ENCODE assay signal across 10 mouse cellular contexts in the genomic region with DNA sequence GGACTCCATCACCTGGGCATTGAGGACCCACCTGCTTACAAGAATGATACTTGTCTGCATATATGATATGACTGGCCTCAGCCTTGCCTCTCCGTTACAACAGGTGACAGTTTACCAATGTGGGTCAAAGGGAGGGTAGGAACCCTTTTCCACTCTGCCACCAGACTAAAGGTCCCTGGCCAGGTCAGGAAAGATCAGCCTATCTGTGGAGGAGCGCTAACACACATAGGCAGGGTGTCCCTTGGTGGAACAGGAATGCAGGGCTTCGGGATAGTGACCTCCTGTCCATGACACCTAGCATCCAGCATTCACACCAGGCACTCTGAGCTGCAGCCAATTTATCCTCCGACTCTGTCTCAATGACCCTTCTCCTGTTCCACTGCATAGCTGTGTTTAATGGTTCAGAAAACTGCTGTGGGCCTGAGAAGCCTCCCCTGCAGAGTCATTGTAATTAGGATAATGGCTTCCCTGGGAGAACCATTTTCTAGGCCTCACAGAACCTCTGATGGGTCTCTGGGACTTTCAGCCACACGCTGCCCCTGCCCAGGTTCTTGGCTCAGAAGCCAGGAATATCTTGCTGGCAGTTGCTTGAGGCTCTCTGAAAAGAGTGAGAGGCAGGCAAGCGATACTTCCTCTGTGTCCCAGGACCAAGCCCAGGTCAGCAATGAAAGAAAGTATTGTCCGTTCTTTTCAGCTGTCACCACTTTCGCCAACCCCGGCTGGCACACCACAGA. TPM values are rescaled to one million over a fixed set of nuclear protein-coding genes. Genes with fewer than 3 reads are reported as not detected.
DNase-seq lines count a peak whose midpoint lies in the region; ATAC-seq and TF ChIP-seq lines count a peak whose summit lies in the region.
"Had no signal": no experiment of that assay in that cellular context is flagged by ENCODE, and none has a peak within 500 bp of the region (broad histone marks: within the 10 kb centered on the region; RNA-seq: fewer than 3 reads in every experiment).

No protein-coding gene starts in this region.

- H3K4me3 ChIP-seq in heart, embryonic 10.5 days, result no peak overlapping the region
- H3K4me3 ChIP-seq in heart, embryonic 12.5 days, result no peak overlapping the region
- H3K4me3 ChIP-seq in kidney, embryonic 16.5 days (ENCODE audit: low read length), result no peak overlapping the region
- H3K4me3 ChIP-seq in intestine, embryonic 15.5 days (replicated peaks), result no peak overlapping the region
- H3K4me3 ChIP-seq: myocyte had no signal

- H3K9me3 ChIP-seq in heart, embryonic 10.5 days, result no peaks in the 10 kb centered on the region
- no peaks in the 10 kb centered on the region for H3K9me3 ChIP-seq in heart, embryonic 12.5 days (replicated peaks)
- H3K9me3 ChIP-seq in kidney, embryonic 16.5 days (ENCODE audit: low read length), result no peaks in the 10 kb centered on the region
- no peaks in the 10 kb centered on the region for H3K9me3 ChIP-seq in intestine, embryonic 15.5 days

- no peak overlapping the region for H3K4me2 ChIP-seq in heart, embryonic 12.5 days
- H3K4me2 ChIP-seq in kidney, embryonic 16.5 days (replicated peaks; ENCODE audit: low read depth, low read length), result no peak overlapping the region
- no peak overlapping the region for H3K4me2 ChIP-seq in intestine, embryonic 15.5 days (replicated peaks)

- no peaks in the 10 kb centered on the region for H3K36me3 ChIP-seq in heart, embryonic 10.5 days
- H3K36me3 ChIP-seq in heart, embryonic 12.5 days, result no peaks in the 10 kb centered on the region
- H3K36me3 ChIP-seq in kidney, embryonic 16.5 days (ENCODE audit: insufficient read depth, low read length), result no peaks in the 10 kb centered on the region
- H3K36me3 ChIP-seq in intestine, embryonic 15.5 days, result no peaks in the 10 kb centered on the region

- no peak overlapping the region for H3K27ac ChIP-seq in heart, embryonic 10.5 days
- no peak overlapping the region for H3K27ac ChIP-seq in heart, embryonic 12.5 days (ENCODE audit: poor library complexity, severe bottlenecking)
- H3K27ac ChIP-seq in kidney, embryonic 16.5 days (ENCODE audit: low read length), result peak overlapping the region; percentile 17
- H3K27ac ChIP-seq in intestine, embryonic 15.5 days, result no peak overlapping the region

- no peak for ATAC-seq in heart, embryonic 12.5 days (ENCODE audit: insufficient number of reproducible peaks, low FRiP score)
- peak; percentile 80 for ATAC-seq in Patski
- peak; percentile 62 for ATAC-seq in kidney, embryonic 16.5 days (ENCODE audit: low FRiP score, low TSS enrichment)
- no peak for ATAC-seq in intestine, embryonic 15.5 days

- peak; percentile 57 for DNase-seq in heart, embryonic 10.5 days (ENCODE audit: low spot score)
- DNase-seq in Patski (ENCODE audit: low read depth, low spot score), result peak; percentile 53
- DNase-seq in embryo, embryonic 9.5 days (ENCODE audit: extremely low spot score), result peak; percentile 22
- no peak for DNase-seq in urinary bladder, postnatal 25 days (ENCODE audit: low spot score)
- DNase-seq in heart, adult 9 months (ENCODE audit: low spot score in 2 of 2), result no peak
- DNase-seq: thymus, adult 18-20 months had no signal

- no peak for TF ChIP-seq CTCF in Patski (IDR thresholded peaks at IDR 0.05)

- peaks cover 52% of the 10 kb centered on the region for H3K27me3 ChIP-seq in heart, embryonic 10.5 days (ENCODE audit: insufficient read depth, poor library complexity, severe bottlenecking)
- H3K27me3 ChIP-seq in heart, embryonic 12.5 days (replicated peaks), result peaks cover 66% of the 10 kb centered on the region
- H3K27me3 ChIP-seq in Patski, result peaks cover 8% of the 10 kb centered on the region
- peaks cover 15% of the 10 kb centered on the region for H3K27me3 ChIP-seq in kidney, embryonic 16.5 days (ENCODE audit: insufficient read depth, low read length)
- peaks cover 23% of the 10 kb centered on the region for H3K27me3 ChIP-seq in intestine, embryonic 15.5 days (replicated peaks)

- in situ Hi-C loops in Patski (cut with MboI; ENCODE audit: low pct_unique_long_range_greater_than_20kb), result no loop called here

- POLR2A ChIA-PET in Patski (lab: Charles Lee), result no interaction called here

- no peak overlapping the region for H3K9ac ChIP-seq in heart, embryonic 12.5 days
- no peak overlapping the region for H3K9ac ChIP-seq in kidney, embryonic 16.5 days (replicated peaks; ENCODE audit: low read length)
- no peak overlapping the region for H3K9ac ChIP-seq in intestine, embryonic 15.5 days

- WGBS in heart, embryonic 10.5 days, result 58% methylated on average over 9 of the region's 9 CpGs
- WGBS in heart, embryonic 12.5 days, result 61% methylated on average over 9 of the region's 9 CpGs
- 34% methylated on average over 9 of the region's 9 CpGs for WGBS in kidney, embryonic 16.5 days
- WGBS in intestine, embryonic 15.5 days, result 75% methylated on average over 9 of the region's 9 CpGs

- peaks cover 12% of the 10 kb centered on the region; the same call in 1 of the 2 replicates for H3K4me1 ChIP-seq in heart, embryonic 10.5 days
- H3K4me1 ChIP-seq in heart, embryonic 12.5 days (replicated peaks), result peaks cover 8% of the 10 kb centered on the region
- H3K4me1 ChIP-seq in kidney, embryonic 16.5 days (ENCODE audit: insufficient read depth, low read length), result peaks cover 33% of the 10 kb centered on the region
- H3K4me1 ChIP-seq in intestine, embryonic 15.5 days (replicated peaks), result peaks cover 6% of the 10 kb centered on the region; the same call in 1 of the 2 replicates

- CTCF ChIA-PET in Patski (lab: Charles Lee), result no interaction called here

RNA-seq across cellular contexts. Expression of a gene that starts 43.1 kb away (rescaled TPM):
- polyA plus RNA-seq in heart, embryonic 10.5 days (2016; fragmentation: Nextera tagmentation; extraction: Ambion mirVana), result 0.04 TPM in 1 of 2 replicates, not detected in the other
- 0.05 TPM in 1 of 2 replicates, not detected in the other for polyA plus RNA-seq in heart, embryonic 12.5 days (2016; fragmentation: Nextera tagmentation; extraction: Ambion mirVana)
- not detected for polyA plus RNA-seq in Patski (2021)
- polyA plus RNA-seq in kidney, embryonic 16.5 days (2015; fragmentation: Nextera tagmentation; extraction: Ambion mirVana), result 3.8 and 4.5 TPM in 2 replicates
- 1.1 and 2.2 TPM in 2 replicates for polyA plus RNA-seq in intestine, embryonic 15.5 days (2015; fragmentation: Nextera tagmentation; extraction: Ambion mirVana)

Comparison
In these comparisons a context has a peak if more than half of its experiments do, and no peak if none do; other contexts are left out.
1. DNase-seq: peak in heart, embryonic 10.5 days (single experiment), Patski (single experiment) and embryo, embryonic 9.5 days (single experiment); none in urinary bladder, postnatal 25 days (single experiment) and heart, adult 9 months (0 of 2).
2. ATAC-seq: peak in Patski (single experiment) and kidney, embryonic 16.5 days (single experiment); none in heart, embryonic 12.5 days (single experiment) and intestine, embryonic 15.5 days (single experiment).